Comparison of ENCODE assay signal across 8 mouse cellular contexts in the genomic region with DNA sequence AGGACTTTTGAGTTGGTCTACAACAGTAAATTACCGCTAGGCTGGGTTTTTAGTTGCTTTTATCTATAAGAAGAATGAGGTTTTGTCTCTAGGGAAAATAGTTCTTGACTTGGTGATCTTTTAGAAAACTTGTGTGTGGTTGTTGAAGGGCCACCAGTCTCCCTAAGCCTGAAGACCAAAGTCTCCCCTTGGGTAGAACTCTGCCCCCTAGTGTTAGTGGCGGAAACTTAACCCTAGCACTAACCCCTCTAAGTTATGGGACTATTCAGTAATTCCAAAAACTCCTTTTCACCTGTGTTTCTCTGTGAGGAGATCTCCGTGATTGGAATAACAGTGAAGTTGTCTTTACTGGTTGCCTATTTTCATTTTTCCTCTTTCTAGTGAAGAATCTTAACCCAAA. TPM values are rescaled to one million over a fixed set of nuclear protein-coding genes. Genes with fewer than 3 reads are reported as not detected.
DNase-seq lines count a peak whose midpoint lies in the region; ATAC-seq and TF ChIP-seq lines count a peak whose summit lies in the region.

No protein-coding gene starts in this region.

- H3K79me2 ChIP-seq in heart, adult 2 months (replicated peaks; ENCODE audit: control insufficient read depth, insufficient read depth, low read length): peaks cover 5% of the 10 kb centered on the region

- H3K9me3 ChIP-seq in hindbrain, embryonic 10.5 days: 0 out of 2 replicates have a peak, but pooled peaks cover 4% of the 10 kb centered on the region
- H3K9me3 ChIP-seq in limb, embryonic 14.5 days (ENCODE audit: control insufficient read depth, low read length): no peaks in the 10 kb centered on the region
- H3K9me3 ChIP-seq in neural tube, embryonic 12.5 days: no peaks in the 10 kb centered on the region

- peak; percentile 92 for TF ChIP-seq CTCF in heart, adult 2 months (IDR thresholded peaks at IDR 0.05)

- H3K27me3 ChIP-seq in heart, adult 2 months (ENCODE audit: control insufficient read depth, insufficient read depth, low read length): no peaks in the 10 kb centered on the region
- peaks cover 16% of the 10 kb centered on the region for H3K27me3 ChIP-seq in hindbrain, embryonic 10.5 days (ENCODE audit: insufficient read depth, poor library complexity, severe bottlenecking)
- H3K27me3 ChIP-seq in limb, embryonic 14.5 days (ENCODE audit: control insufficient read depth, insufficient read depth, low read length): no peaks in the 10 kb centered on the region
- peaks cover 5% of the 10 kb centered on the region; the same call in 1 of the 2 replicates for H3K27me3 ChIP-seq in neural tube, embryonic 12.5 days (replicated peaks)

- no peak overlapping the region for H3K9ac ChIP-seq in heart, adult 2 months (ENCODE audit: low read depth, low read length)
- 0 out of 2 replicates have a peak overlapping the region, but pooled peaks have one; percentile 84 for H3K9ac ChIP-seq in limb, embryonic 14.5 days (ENCODE audit: low read depth, low read length, severe bottlenecking)
- H3K9ac ChIP-seq in neural tube, embryonic 12.5 days: no peak overlapping the region

- H3K27ac ChIP-seq in heart, adult 2 months: peak overlapping the region; percentile 95
- H3K27ac ChIP-seq in hindbrain, embryonic 10.5 days: no peak overlapping the region
- H3K27ac ChIP-seq in limb, embryonic 14.5 days (replicated peaks; ENCODE audit: low read depth, low read length): no peak overlapping the region
- H3K27ac ChIP-seq in neural tube, embryonic 12.5 days: no peak overlapping the region

- ATAC-seq in limb, embryonic 14.5 days (ENCODE audit: low FRiP score, low read depth): no peak
- no peak for ATAC-seq in neural tube, embryonic 12.5 days (ENCODE audit: low FRiP score, low read depth)

- intact Hi-C loops in heart, adult 2 months (cut with DNase I): loop anchor here (2.0 kb wide), 2 partner anchors 93 to 137 kb away; no protein-coding TSS in a partner anchor
- intact Hi-C loops in heart, postnatal 25 days (cut with DNase I): loop anchor here (5.0 kb wide), 2 partner anchors 87 to 93 kb away; no protein-coding TSS in a partner anchor

- TF ChIP-seq EP300 in heart, adult 2 months (IDR thresholded peaks at IDR 0.05; ENCODE audit: insufficient read depth, low read depth, low read length): 0 out of 2 replicates have a peak, but pooled peaks have one; percentile 28

- H3K4me2 ChIP-seq in limb, embryonic 14.5 days (replicated peaks; ENCODE audit: low read depth, low read length, severe bottlenecking): peak overlapping the region; percentile 76
- peak overlapping the region; percentile 94 for H3K4me2 ChIP-seq in neural tube, embryonic 12.5 days (replicated peaks)

- H3K36me3 ChIP-seq in heart, adult 2 months (ENCODE audit: control insufficient read depth, insufficient read depth, low read length): no peaks in the 10 kb centered on the region; the same call in 1 of the 2 replicates
- H3K36me3 ChIP-seq in hindbrain, embryonic 10.5 days: peaks cover 9% of the 10 kb centered on the region; the same call in 1 of the 2 replicates
- H3K36me3 ChIP-seq in limb, embryonic 14.5 days (ENCODE audit: control insufficient read depth, insufficient read depth, low read length): no peaks in the 10 kb centered on the region; the same call in 1 of the 2 replicates
- H3K36me3 ChIP-seq in neural tube, embryonic 12.5 days: no peaks in the 10 kb centered on the region

- H3K4me1 ChIP-seq in heart, adult 2 months (ENCODE audit: control insufficient read depth, insufficient read depth, low read length): peaks cover 7% of the 10 kb centered on the region
- H3K4me1 ChIP-seq in hindbrain, embryonic 10.5 days (replicated peaks): peaks cover 45% of the 10 kb centered on the region
- peaks cover 34% of the 10 kb centered on the region for H3K4me1 ChIP-seq in limb, embryonic 14.5 days (ENCODE audit: control insufficient read depth, insufficient read depth, low read length)
- H3K4me1 ChIP-seq in neural tube, embryonic 12.5 days: peaks cover 19% of the 10 kb centered on the region

- 57% methylated on average over 3 of the region's 3 CpGs for WGBS in heart, adult 2 months
- 40% methylated on average over 3 of the region's 3 CpGs for WGBS in hindbrain, embryonic 10.5 days
- 48% methylated on average over 3 of the region's 3 CpGs for WGBS in limb, embryonic 14.5 days
- 59% methylated on average over 3 of the region's 3 CpGs for WGBS in neural tube, embryonic 12.5 days

- TF ChIP-seq POLR2A in heart, adult 2 months (IDR thresholded peaks at IDR 0.05; ENCODE audit: insufficient read depth, low read depth, low read length): no peak
- TF ChIP-seq POLR2A in limb, embryonic 14.5 days (IDR thresholded peaks at IDR 0.05; ENCODE audit: borderline replicate concordance, extremely low read depth, insufficient read depth, insufficient read length): no peak

- H3K4me3 ChIP-seq in heart, adult 2 months: peak overlapping the region; percentile 94
- peak overlapping the region; percentile 94 for H3K4me3 ChIP-seq in hindbrain, embryonic 10.5 days
- H3K4me3 ChIP-seq in limb, embryonic 14.5 days (replicated peaks; ENCODE audit: low read length): peak overlapping the region; percentile 91
- no peak overlapping the region for H3K4me3 ChIP-seq in neural tube, embryonic 12.5 days

- DNase-seq in heart, adult 2 months: peak; percentile 38 to 42
- DNase-seq in heart, postnatal 25 days (ENCODE audit: low spot score): no peak
- peak; percentile 40 for DNase-seq in c-Kit-positive CD71-positive TER-119-negative erythroid progenitor cells, embryonic 14.5 days (ENCODE audit: low read depth)
- no peak for DNase-seq in hindbrain, embryonic 10.5 days (ENCODE audit: low spot score)
- DNase-seq in limb, embryonic 14.5 days (ENCODE audit: low spot score): no peak
- DNase-seq in layer of hippocampus, postnatal 36 days: no peak
- DNase-seq in right cerebral cortex, postnatal 10 days (ENCODE audit: low spot score in 2 of 2): no peak

RNA-seq across cellular contexts. Expression of a gene that starts 1.9 kb away (rescaled TPM):
- 10 to 100 TPM; 63.7 to 67.9 TPM for total RNA-seq in heart, adult 2 months (2021)
- polyA plus RNA-seq in heart, adult 2 months (2012; rRNA removed): 26.6 and 35.4 TPM in 2 replicates
- total RNA-seq in heart, postnatal 25 days (2021): 10 to 100 TPM; 64.4 to 66.1 TPM
- 41.8 and 45.4 TPM in 2 replicates for polyA plus RNA-seq in hindbrain, embryonic 10.5 days (2016; fragmentation: Nextera tagmentation; extraction: Ambion mirVana)
- polyA plus RNA-seq in limb, embryonic 14.5 days (2012; rRNA removed): 25.5 and 26.9 TPM in 2 replicates
- polyA plus RNA-seq in limb, embryonic 14.5 days (2014; fragmentation: Nextera tagmentation; extraction: Ambion mirVana): 28.8 and 34.2 TPM in 2 replicates
- polyA plus RNA-seq in neural tube, embryonic 12.5 days (2016; fragmentation: Nextera tagmentation; extraction: Ambion mirVana): 35.0 and 42.8 TPM in 2 replicates
- total RNA-seq in layer of hippocampus, postnatal 36 days (2021): 10 to 100 TPM; 52.5 to 53.3 TPM

Comparison
In these comparisons a context has a peak if more than half of its experiments do, and no peak if none do; other contexts are left out.
1. DNase-seq: peak in heart, adult 2 months (2 of 2) and c-Kit-positive CD71-positive TER-119-negative erythroid progenitor cells, embryonic 14.5 days (single experiment); none in heart, postnatal 25 days (single experiment), hindbrain, embryonic 10.5 days (single experiment), limb, embryonic 14.5 days (single experiment), layer of hippocampus, postnatal 36 days (0 of 2) and right cerebral cortex, postnatal 10 days (0 of 2).